Mouse (Mus musculus) midbrain, embryonic 13.5 days (tissue): ENCODE data around the gene Naaa. TPM values are rescaled to one million over a fixed set of nuclear protein-coding genes. Genes with fewer than 3 reads are reported as not detected.

ENCODE experiments used
- ATAC-seq: fragments of 200-750 bp; cut with Nextera tagmentation; 2 replicates; pipeline ENCODE4 v1.8.0; 2017; ENCODE audit warnings: mild to moderate bottlenecking, moderate TSS enrichment, moderate library complexity
- H3K27ac ChIP-seq: fragments of 300-500 bp; sonication (generic); 2 replicates; pipeline ENCODE4 v1.5.1; 2015; ENCODE audit warnings: inconsistent platforms, mild to moderate bottlenecking, moderate library complexity
- H3K27me3 ChIP-seq: fragments of 300-500 bp; sonication (generic); 2 replicates; pipeline ENCODE4 v1.6.1; 2015; ENCODE audit warnings: mild to moderate bottlenecking, inconsistent platforms
- H3K36me3 ChIP-seq: fragments of 300-500 bp; sonication (generic); 2 replicates; pipeline ENCODE4 v1.6.1; 2015; ENCODE audit warnings: mild to moderate bottlenecking, inconsistent platforms
- H3K4me1 ChIP-seq: fragments of 300-500 bp; sonication (generic); replicated peaks from 2 replicates; pipeline ENCODE4 v1.6.1; 2015; ENCODE audit warnings: inconsistent platforms
- H3K4me2 ChIP-seq: fragments of 300-500 bp; sonication (generic); replicated peaks from 2 replicates; pipeline ENCODE4 v1.6.1; 2015; ENCODE audit warnings: moderate library complexity, mild to moderate bottlenecking, inconsistent platforms
- H3K4me3 ChIP-seq: fragments of 300-500 bp; sonication (generic); replicated peaks from 2 replicates; pipeline ENCODE4 v1.5.1; 2015; ENCODE audit warnings: mild to moderate bottlenecking, inconsistent platforms
- H3K9ac ChIP-seq: fragments of 300-500 bp; sonication (generic); replicated peaks from 2 replicates; pipeline ENCODE4 v1.6.1; 2015; ENCODE audit warnings: mild to moderate bottlenecking, inconsistent platforms
- H3K9me3 ChIP-seq: fragments of 300-500 bp; sonication (generic); 2 replicates; pipeline ENCODE4 v1.6.1; 2016; ENCODE audit warnings: mild to moderate bottlenecking, inconsistent platforms
- WGBS: fragments of 180-500 bp; shearing (Covaris S2); methylation state at CpG from one replicate; pipeline ENCODE4 v1.1.7; 2015; 5-methylcytosine and 5-hydroxymethylcytosine counted together
- polyA plus RNA-seq: library from polyadenylated mRNA; unstranded; fragments of >200 nt; fragmentation: Nextera tagmentation; extraction: Ambion mirVana; gene quantifications from 2 replicates; pipeline ENCODE4 v1.2.1, GENCODE M21; 2015

Gene Naaa
- polyA plus RNA-seq, 1 experiment from 2014 or later = 10.4 TPM

GRCm38 (mm10) chr5:92228776-92229175 lies 49.2 kb downstream of the Naaa start:
- H3K27me3 ChIP-seq = no peaks in the 10 kb centered on the region
- WGBS = 28% methylated on average over 10 of the region's 10 CpGs
- H3K36me3 ChIP-seq = no peaks in the 10 kb centered on the region
- H3K9me3 ChIP-seq = no peaks in the 10 kb centered on the region
- no peak for ATAC-seq
- no peaks in the 10 kb centered on the region for H3K4me1 ChIP-seq
- no peak overlapping the region for H3K4me2 ChIP-seq
- no peak overlapping the region for H3K4me3 ChIP-seq
- H3K27ac ChIP-seq = no peak overlapping the region
- no peak overlapping the region for H3K9ac ChIP-seq

GRCm38 (mm10) chr5:92227782-92228181 lies 50.2 kb downstream of the Naaa start:
- H3K36me3 ChIP-seq = no peaks in the 10 kb centered on the region
- H3K27ac ChIP-seq = no peak overlapping the region
- H3K4me2 ChIP-seq = no peak overlapping the region
- no peaks in the 10 kb centered on the region for H3K27me3 ChIP-seq
- WGBS = 91% methylated on average over 7 of the region's 7 CpGs
- no peaks in the 10 kb centered on the region for H3K4me1 ChIP-seq
- H3K9ac ChIP-seq = no peak overlapping the region
- no peaks in the 10 kb centered on the region for H3K9me3 ChIP-seq
- no peak for ATAC-seq
- H3K4me3 ChIP-seq = no peak overlapping the region

- no peak for ATAC-seq
- H3K9ac ChIP-seq = no peak overlapping the region
- H3K27me3 ChIP-seq = no peaks in the 10 kb centered on the region
- no peaks in the 10 kb centered on the region for H3K9me3 ChIP-seq
- peak overlapping the region; percentile 14; the same call in 1 of the 2 replicates for H3K27ac ChIP-seq
- H3K4me1 ChIP-seq = peaks cover 19% of the 10 kb centered on the region
- no peak overlapping the region for H3K4me3 ChIP-seq
- H3K36me3 ChIP-seq = no peaks in the 10 kb centered on the region
- no peak overlapping the region for H3K4me2 ChIP-seq
- 89% methylated on average over 8 of the region's 8 CpGs for WGBS
Observed at GRCm38 (mm10) chr5:92220287-92220902, 57.6 kb downstream of the Naaa start.

- Histone ChIP-seq H3K4me1 (peaks cover 19% of the 10 kb centered on the region), H3K4me2 (no peak overlapping the region), H3K27ac (peak overlapping the region; percentile 88), H3K36me3 (no peaks in the 10 kb centered on the region), H3K9ac (no peak overlapping the region), H3K27me3 (no peaks in the 10 kb centered on the region), H3K4me3 (no peak overlapping the region), H3K9me3 (no peaks in the 10 kb centered on the region)
- 71% methylated on average over 6 of the region's 6 CpGs for WGBS
- ATAC-seq = peak; percentile 19; the same call in 1 of the 2 replicates
Observed at GRCm38 (mm10) chr5:92219826-92220225, 58.1 kb downstream of the Naaa start.

- peak overlapping the region; percentile 88 for H3K27ac ChIP-seq
- H3K27me3 ChIP-seq = no peaks in the 10 kb centered on the region
- 30% methylated on average over 17 of the region's 17 CpGs for WGBS
- 0 out of 2 replicates have a peak overlapping the region, but pooled peaks have one; percentile 19 for H3K9ac ChIP-seq
- peaks cover 19% of the 10 kb centered on the region for H3K4me1 ChIP-seq
- peak; percentile 96 for ATAC-seq
- no peaks in the 10 kb centered on the region for H3K9me3 ChIP-seq
- H3K4me3 ChIP-seq = peak overlapping the region; percentile 11; the same call in 1 of the 2 replicates
- H3K36me3 ChIP-seq = no peaks in the 10 kb centered on the region
- H3K4me2 ChIP-seq = peak overlapping the region; percentile 37
Observed at GRCm38 (mm10) chr5:92218915-92219793, 58.8 kb downstream of the Naaa start.

- Histone ChIP-seq H3K9me3 (no peaks in the 10 kb centered on the region), H3K36me3 (no peaks in the 10 kb centered on the region), H3K27ac (no peak within 1 kb of the TSS), H3K9ac (no peak within 1 kb of the TSS), H3K27me3 (no peaks in the 10 kb centered on the region), H3K4me2 (no peak within 1 kb of the TSS), H3K4me3 (no peak within 1 kb of the TSS), H3K4me1 (peaks cover 18% of the 10 kb centered on the region)
- WGBS = 95% methylated on average over 4 of the region's 4 CpGs
- ATAC-seq = no peak
Observed at GRCm38 (mm10) chr5:92215308-92215707, 62.7 kb downstream of the Naaa start, which contains the start of gene U90926. TSS of gene U90926 (minus strand) at chr5:92215408.

GRCm38 (mm10) chr5:92212231-92212630 lies 65.7 kb downstream of the Naaa start:
- no peaks in the 10 kb centered on the region for H3K36me3 ChIP-seq
- no peak overlapping the region for H3K9ac ChIP-seq
- no peaks in the 10 kb centered on the region for H3K9me3 ChIP-seq
- H3K27ac ChIP-seq = no peak overlapping the region
- 92% methylated on average over 4 of the region's 4 CpGs for WGBS
- H3K27me3 ChIP-seq = no peaks in the 10 kb centered on the region
- H3K4me3 ChIP-seq = no peak overlapping the region
- H3K4me2 ChIP-seq = no peak overlapping the region
- no peak for ATAC-seq
- no peaks in the 10 kb centered on the region for H3K4me1 ChIP-seq

- H3K9me3 ChIP-seq = no peaks in the 10 kb centered on the region
- H3K4me1 ChIP-seq = no peaks in the 10 kb centered on the region
- no peaks in the 10 kb centered on the region for H3K27me3 ChIP-seq
- no peak overlapping the region for H3K4me2 ChIP-seq
- no peak for ATAC-seq
- H3K27ac ChIP-seq = no peak overlapping the region
- peaks cover 12% of the 10 kb centered on the region for H3K36me3 ChIP-seq
- no peak overlapping the region for H3K4me3 ChIP-seq
- H3K9ac ChIP-seq = no peak overlapping the region
- 81% methylated on average over 8 of the region's 8 CpGs for WGBS
Observed at GRCm38 (mm10) chr5:92210205-92210604, 67.8 kb downstream of the Naaa start.

Other genes starting within 250 kb of the Naaa start
- gene Cdkl2, start 234.3 kb downstream of the Naaa start, polyA plus RNA-seq = 2.1 and 2.6 TPM in 2 replicates
- gene G3bp2, start 194.5 kb downstream of the Naaa start, polyA plus RNA-seq = 371 and 409 TPM in 2 replicates
- gene Uso1, start 140.2 kb downstream of the Naaa start, polyA plus RNA-seq = 50.2 and 50.3 TPM in 2 replicates
- gene U90926, start 62.8 kb downstream of the Naaa start, polyA plus RNA-seq = not detected in 2 replicates
- gene Ppef2, start 21.9 kb downstream of the Naaa start, polyA plus RNA-seq = 0.38 and 0.48 TPM in 2 replicates
- gene Sdad1, start 32.3 kb upstream of the Naaa start, polyA plus RNA-seq = 32.6 and 34.2 TPM in 2 replicates
- gene Cxcl9, start 49.9 kb upstream of the Naaa start, polyA plus RNA-seq = not detected in 2 replicates
- gene Art3, start 53.7 kb upstream of the Naaa start, polyA plus RNA-seq = 2.9 and 5.6 TPM in 2 replicates
- 0.28 and 0.31 TPM in 2 replicates for gene Cxcl10, start 70.7 kb upstream of the Naaa start, polyA plus RNA-seq
- gene Nup54, start 157.0 kb upstream of the Naaa start, polyA plus RNA-seq = 53.7 and 58.5 TPM in 2 replicates
- gene Scarb2, start 228.7 kb upstream of the Naaa start, polyA plus RNA-seq = 21.0 and 21.8 TPM in 2 replicates